Mouse (Mus musculus) right cerebral cortex, adult 18-20 months (tissue): ENCODE data around the gene Mark1.

Experiments
- DNase-seq: peaks from one replicate; pipeline ENCODE4 v3.0.0; 2022; ENCODE audit warnings: mixed read lengths

The Mark1 gene

GRCm38 (mm10) chr1:184999071-184999750 is at the start of gene Mark1:
Mark1 (minus strand) TSS chr1:184999570.
- DNase-seq = peak; percentile 34

GRCm38 (mm10) chr1:185047516-185048247 is 48.3 kb upstream of the Mark1 start:
- DNase-seq = no peak

GRCm38 (mm10) chr1:185046513-185046912 is 47.1 kb upstream of the Mark1 start:
- no peak for DNase-seq

GRCm38 (mm10) chr1:185038183-185038686 is 38.9 kb upstream of the Mark1 start:
- no peak for DNase-seq

- no peak for DNase-seq
Measured at GRCm38 (mm10) chr1:185030565-185030964, 31.2 kb upstream of the Mark1 start.

GRCm38 (mm10) chr1:185020429-185021168 is 21.2 kb upstream of the Mark1 start:
- no peak for DNase-seq

GRCm38 (mm10) chr1:185012566-185012965 is 13.2 kb upstream of the Mark1 start:
- DNase-seq = no peak

- DNase-seq = no peak
Measured at GRCm38 (mm10) chr1:185007066-185007465, 7.7 kb upstream of the Mark1 start.

- peak; percentile 79 for DNase-seq
Measured at GRCm38 (mm10) chr1:184999780-185000599, 620 bp upstream of the Mark1 start.

- DNase-seq = no peak
Measured at GRCm38 (mm10) chr1:184998631-184999030, 739 bp downstream of the Mark1 start.

GRCm38 (mm10) chr1:184998161-184998560 is 1.2 kb downstream of the Mark1 start:
- DNase-seq = no peak

GRCm38 (mm10) chr1:184997466-184997865 is 1.9 kb downstream of the Mark1 start:
- no peak for DNase-seq

- no peak for DNase-seq
Measured at GRCm38 (mm10) chr1:184995335-184995734, 4.0 kb downstream of the Mark1 start.

- no peak for DNase-seq
Measured at GRCm38 (mm10) chr1:184991191-184991590, 8.2 kb downstream of the Mark1 start.

- no peak for DNase-seq
Measured at GRCm38 (mm10) chr1:184986748-184987147, 12.6 kb downstream of the Mark1 start.

GRCm38 (mm10) chr1:184984723-184985122 is 14.6 kb downstream of the Mark1 start:
- no peak for DNase-seq

- no peak for DNase-seq
Measured at GRCm38 (mm10) chr1:184983751-184984150, 15.6 kb downstream of the Mark1 start.

GRCm38 (mm10) chr1:184972214-184972776 is 27.1 kb downstream of the Mark1 start:
- DNase-seq = no peak

- peak; percentile 30 for DNase-seq
Measured at GRCm38 (mm10) chr1:184969374-184969773, 30.0 kb downstream of the Mark1 start.

- peak; percentile 65 for DNase-seq
Measured at GRCm38 (mm10) chr1:184965682-184966360, 33.5 kb downstream of the Mark1 start.

- no peak for DNase-seq
Measured at GRCm38 (mm10) chr1:184963121-184963693, 36.2 kb downstream of the Mark1 start.
